Mouse (Mus musculus): ENCODE measurements around the gene P4ha1.
"Not testable (repeated sequence)": the region's sequence is repeated elsewhere in the genome, so short reads cannot be mapped to it uniquely, and the experiment has no call there.

Gene P4ha1

GRCm38 (mm10) chr10:59368729-59369128, 45.6 kb downstream of the P4ha1 start:
- no peak for DNase-seq (ENCODE audit: low spot score in 2 of 2)

- DNase-seq (ENCODE audit: low spot score in 2 of 2), result no peak
These were observed 46.3 kb downstream of the P4ha1 start for GRCm38 (mm10) chr10:59369426-59369825.

DNA sequence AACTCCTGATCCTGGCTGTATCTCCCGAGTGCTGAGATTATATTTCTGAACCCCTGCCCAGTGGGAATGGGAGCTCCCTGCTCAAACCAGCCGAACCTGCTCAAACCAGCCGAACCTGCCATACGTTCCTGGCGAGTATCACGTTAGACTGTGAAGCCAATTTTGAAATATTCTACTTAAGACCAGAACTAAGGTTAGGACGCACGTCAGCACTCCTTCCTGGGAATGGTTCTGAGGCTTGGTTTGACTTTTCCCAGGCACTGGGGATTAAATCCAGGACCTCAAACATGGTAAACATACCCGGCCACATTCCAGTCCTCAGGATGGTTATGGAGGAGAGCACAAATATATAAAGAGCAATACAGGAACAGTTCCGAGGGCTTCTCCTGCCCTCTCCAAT, 54.8 kb downstream of the P4ha1 start:
- DNase-seq (ENCODE audit: low spot score in 2 of 2), result no peak

GRCm38 (mm10) chr10:59378728-59379127, 55.6 kb downstream of the P4ha1 start:
- DNase-seq (ENCODE audit: low spot score in 2 of 2), result no peak

- DNase-seq (ENCODE audit: low spot score in 2 of 2), result no peak
These were observed 56.8 kb downstream of the P4ha1 start for GRCm38 (mm10) chr10:59379927-59380326.

DNA sequence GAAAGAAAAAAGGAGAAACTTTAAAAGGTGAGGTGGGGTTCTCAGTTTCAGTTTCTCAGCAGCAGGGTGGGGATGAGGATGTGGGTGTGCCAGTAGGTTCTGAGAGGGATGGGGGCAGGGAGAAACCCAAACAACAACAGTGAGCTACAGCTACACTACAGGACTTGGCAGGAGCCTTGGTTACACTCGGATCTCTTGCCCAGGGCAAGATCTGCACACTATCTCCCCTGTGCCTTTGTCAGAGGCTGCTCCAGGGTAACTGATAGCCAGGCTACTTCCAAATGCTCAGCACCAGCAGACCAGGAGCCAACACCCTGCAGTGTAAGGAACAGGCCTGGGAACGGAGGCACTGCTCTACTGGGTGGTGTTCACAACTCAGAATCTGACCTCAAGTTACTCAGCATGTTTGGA, 57.3 kb downstream of the P4ha1 start:
- no peak for DNase-seq (ENCODE audit: low spot score in 2 of 2)

DNA sequence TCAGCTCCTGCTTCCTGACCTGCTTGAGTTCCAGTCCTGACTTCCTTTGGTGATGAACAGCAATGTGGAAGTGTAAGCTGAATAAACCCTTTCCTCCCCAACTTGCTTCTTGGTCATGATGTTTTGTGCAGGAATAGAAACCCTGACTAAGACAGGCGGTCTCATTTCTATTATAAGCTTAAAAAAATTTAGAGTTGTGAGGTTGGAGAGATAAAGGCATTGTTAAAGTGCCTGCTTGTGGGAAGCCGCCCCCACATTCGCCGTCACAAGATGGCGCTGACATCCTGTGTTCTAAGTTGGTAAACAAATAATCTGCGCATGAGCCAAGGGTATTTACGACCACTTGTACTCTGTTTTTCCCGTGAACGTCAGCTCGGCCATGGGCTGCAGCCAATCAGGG, 58.5 kb downstream of the P4ha1 start:
- not testable (repeated sequence) for DNase-seq (ENCODE audit: low spot score in 2 of 2)

- DNase-seq (ENCODE audit: low spot score in 2 of 2), result no peak
These were observed 63.9 kb downstream of the P4ha1 start for GRCm38 (mm10) chr10:59386951-59387350.

DNA sequence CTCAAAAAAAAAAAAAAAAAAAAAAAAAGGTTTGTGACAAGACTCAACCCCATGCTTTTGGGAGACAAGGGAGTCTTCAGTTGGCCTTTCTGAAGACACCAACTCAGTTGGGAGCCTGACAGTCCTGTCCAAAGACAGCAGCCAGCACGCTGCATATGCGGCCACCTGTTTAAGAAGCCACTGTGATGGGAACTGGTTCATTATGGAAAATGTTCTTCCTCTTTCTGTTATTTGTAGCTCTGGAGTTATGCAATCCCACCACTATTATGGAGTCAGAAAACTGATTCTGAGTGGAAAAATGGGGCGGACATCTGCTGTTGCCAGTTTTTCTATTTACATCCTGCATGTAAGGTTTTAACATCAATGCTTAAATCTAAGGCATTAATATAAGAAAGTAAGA, 66.6 kb downstream of the P4ha1 start:
- DNase-seq (ENCODE audit: low spot score in 2 of 2), result no peak

- DNase-seq (ENCODE audit: low spot score in 2 of 2), result no peak
These were observed 68.8 kb downstream of the P4ha1 start for GRCm38 (mm10) chr10:59391907-59392306.

DNA sequence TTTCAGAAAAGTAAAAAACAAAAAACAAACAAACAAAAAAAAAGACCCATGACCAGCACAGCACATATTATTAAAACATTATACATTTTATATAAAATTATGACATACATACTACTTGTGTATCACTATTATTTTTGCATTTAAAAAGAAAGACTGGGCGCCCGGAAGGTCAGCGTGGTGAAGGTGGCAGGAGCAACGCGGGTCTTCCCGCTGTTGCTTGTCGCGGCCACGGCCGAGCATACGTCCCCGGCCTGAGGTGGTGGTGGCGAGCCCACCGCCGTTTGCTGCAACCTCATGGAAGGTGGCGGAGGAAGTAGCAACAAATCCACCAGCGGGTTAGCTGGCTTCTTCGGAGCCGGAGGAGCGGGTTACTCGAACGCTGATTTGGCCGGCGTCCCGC, 72.4 kb downstream of the P4ha1 start, which contains the start of gene Gm10273:
Gene Gm10273 (plus strand): TSS at position 172 of the 400 bp plus-strand sequence.
- DNase-seq (ENCODE audit: low spot score in 2 of 2), result not testable (repeated sequence)

DNA sequence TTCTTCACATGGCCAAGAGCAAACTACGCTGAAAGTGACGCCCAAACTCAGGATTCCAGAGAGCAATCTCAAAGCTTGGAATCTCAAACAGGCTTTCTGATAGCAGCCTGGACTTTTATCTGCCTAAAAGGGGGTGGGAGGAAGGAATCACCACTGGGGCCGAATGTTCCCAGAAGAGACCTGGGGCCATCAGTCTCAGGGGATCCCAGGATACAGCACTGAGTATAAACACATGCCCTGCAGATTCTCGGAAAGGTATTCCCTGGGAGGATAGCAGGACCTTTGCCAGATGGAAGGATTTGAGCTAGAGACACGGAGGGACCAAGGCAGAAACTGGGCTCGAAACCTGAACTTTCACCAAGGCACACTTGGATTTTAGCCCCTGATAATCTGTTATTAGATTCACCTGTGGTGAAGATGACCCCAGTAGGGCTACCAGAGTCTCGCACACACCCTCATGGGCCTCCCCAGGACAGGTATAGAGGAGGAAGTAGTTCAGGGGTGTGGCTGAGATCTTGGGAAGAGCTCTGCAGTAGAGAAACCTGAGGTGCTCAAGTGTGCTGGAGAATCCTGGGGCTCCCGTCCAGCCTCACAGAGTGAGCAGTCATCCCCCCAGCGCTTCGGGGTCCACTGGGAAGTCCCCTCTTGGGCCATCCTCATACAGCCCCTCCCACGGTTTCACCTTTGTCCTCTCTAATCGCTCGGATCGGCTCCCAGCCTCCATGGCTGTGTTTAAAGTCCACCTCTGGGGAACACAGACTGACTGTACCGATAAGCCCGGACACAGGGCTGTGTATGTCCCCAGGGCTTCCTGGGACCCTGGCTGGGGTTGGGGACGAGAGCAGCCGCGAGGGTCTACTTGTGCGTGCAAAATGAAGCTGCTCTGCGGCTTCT, 80.0 kb downstream of the P4ha1 start, which contains the start of gene Pla2g12b:
Gene Pla2g12b (plus strand): TSS at position 762 of the 894 bp plus-strand sequence.
- no peak for DNase-seq (ENCODE audit: low spot score in 2 of 2)

DNA sequence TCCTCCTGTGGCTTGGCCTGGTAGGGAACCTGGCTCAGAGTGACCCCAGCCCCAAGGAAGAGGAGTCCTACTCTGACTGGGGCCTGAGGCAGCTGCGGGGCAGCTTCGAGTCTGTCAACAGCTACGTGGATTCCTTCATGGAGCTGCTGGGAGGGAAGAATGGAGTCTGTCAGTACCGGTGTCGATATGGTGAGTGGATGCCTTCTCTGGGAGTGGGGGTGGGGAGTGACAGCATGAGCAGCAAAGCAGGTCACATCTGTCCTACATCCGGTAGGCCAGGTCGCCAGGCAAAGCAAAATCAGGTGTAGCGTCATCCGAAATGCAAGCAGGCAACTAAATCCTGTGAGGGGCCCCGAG, 80.7 kb downstream of the P4ha1 start:
- no peak for DNase-seq (ENCODE audit: low spot score in 2 of 2)

DNA sequence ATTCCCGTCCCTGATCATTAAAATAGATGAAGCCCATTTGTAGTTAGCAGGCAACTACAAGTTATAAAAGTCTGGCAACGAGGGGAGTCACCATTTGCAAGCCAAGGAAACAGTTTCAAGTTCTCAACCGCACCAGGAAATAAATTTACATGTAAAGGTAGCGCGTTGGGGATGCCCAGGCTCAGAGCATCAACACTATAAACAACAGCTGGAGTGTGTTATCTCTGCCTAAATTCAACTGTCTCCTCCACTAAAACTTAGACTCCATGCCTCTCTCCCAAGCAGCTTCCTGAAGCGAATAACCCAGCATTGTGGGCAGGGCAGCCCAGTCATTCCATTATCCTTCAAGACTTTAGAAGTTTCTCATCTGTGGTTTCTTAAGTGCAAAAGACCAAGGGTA, 85.4 kb downstream of the P4ha1 start:
- DNase-seq (ENCODE audit: low spot score in 2 of 2), result no peak

DNA sequence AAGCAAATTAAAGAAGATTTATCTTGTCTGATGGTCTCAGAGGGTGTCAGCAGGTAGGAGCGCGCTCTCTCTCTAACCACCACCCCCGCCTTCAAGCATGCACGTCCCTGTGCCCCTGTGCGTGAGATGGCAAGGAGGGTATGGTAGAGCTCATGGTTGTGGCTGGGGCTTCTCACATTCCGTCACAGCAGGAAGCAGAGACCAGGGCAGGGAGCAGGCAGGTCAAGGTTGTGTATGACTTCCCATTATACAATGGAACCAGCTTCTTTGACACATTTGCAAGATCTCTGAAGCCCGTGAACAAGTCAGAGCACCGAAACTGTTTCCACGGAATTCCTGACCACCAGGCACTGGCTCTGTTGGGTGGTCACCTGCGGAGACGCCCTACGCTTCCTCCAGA, 87.2 kb downstream of the P4ha1 start:
- no peak for DNase-seq (ENCODE audit: low spot score in 2 of 2)

- no peak for DNase-seq (ENCODE audit: low spot score in 2 of 2)
These were observed 90.6 kb downstream of the P4ha1 start for GRCm38 (mm10) chr10:59413711-59414110.

DNA sequence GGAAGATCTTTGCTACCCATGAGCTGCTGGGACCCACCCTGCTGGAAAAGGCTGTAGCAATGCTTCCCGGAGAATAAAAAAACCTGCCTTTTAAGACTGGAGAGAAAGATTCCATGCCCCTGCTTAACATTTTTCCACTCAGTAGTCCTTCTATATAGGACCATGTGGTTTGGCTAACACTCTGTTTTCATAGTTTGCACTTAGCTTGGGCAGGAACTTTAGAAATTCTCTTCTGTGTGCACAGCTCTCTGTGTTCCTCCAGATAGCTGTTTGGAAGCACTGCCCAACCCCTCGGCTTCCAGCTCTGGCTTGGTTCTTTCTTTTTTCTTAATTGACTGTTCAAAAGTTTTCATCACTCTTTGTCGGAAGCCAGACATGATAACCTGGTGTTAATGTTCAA, 93.5 kb downstream of the P4ha1 start:
- no peak for DNase-seq (ENCODE audit: low spot score in 2 of 2)

DNA sequence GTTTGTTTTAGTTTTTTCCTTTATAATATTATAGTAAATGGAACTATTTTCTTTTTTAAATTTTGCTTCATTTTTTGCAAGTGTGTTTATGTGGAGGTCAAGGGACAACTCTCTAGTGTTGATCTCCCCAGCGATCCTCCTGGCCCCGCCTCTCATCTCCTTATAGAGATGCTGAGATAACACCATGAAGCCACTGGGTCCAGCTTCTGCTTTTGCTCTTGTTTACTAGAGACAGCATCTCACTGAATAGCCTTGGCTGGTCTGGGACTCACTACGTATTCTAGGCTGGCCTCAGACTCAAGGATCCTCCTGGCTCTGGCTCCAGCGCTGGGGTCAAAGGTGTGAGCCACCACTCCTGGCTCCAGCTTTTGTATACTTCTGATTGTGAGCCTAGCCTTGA, 96.4 kb downstream of the P4ha1 start:
- DNase-seq (ENCODE audit: low spot score in 2 of 2), result no peak

All from frontal cortex, postnatal 10 days (tissue).